Mouse (Mus musculus) heart, postnatal 14 days (tissue): Measurements from ENCODE around the gene Btbd35f21. TPM values are rescaled to one million over a fixed set of nuclear protein-coding genes. Genes with fewer than 3 reads are reported as not detected.
"Not testable (repeated sequence)": the region's sequence is repeated elsewhere in the genome, so short reads cannot be mapped to it uniquely, and the experiment has no call there.

Experiments
- DNase-seq, 2 experiments: peaks; one replicate each; pipeline ENCODE4 v3.0.0; 2021 to 2022
- intact Hi-C: fragments of 180-260 bp; cut with DNase I; formaldehyde crosslinking; loops from one replicate; pipeline ENCODE4 v1.15.1; 2025
- long read RNA-seq, 2 experiments: library from polyadenylated mRNA; stranded (forward); transcript quantifications; one replicate each; pipeline ENCODE4 v2.0.0; 2021
- total RNA-seq, 2 experiments: library from RNA; stranded (reverse); gene quantifications; 2 replicates each; pipeline ENCODE4 v1.2.3; 2021

Gene Btbd35f21
- not detected for total RNA-seq
- long read RNA-seq, experiment 1: 0 reads
- long read RNA-seq, experiment 2: 0 reads

- intact Hi-C loops, DNase-seq: not testable (repeated sequence)
These were observed at the start of gene Btbd35f21 for GRCm38 (mm10) chrX:32725809-32726208. Btbd35f21 (plus strand) TSS chrX:32726109.

Other genes starting within 250 kb of the Btbd35f21 start
- gene Btbd35f1, start 166.1 kb upstream of the Btbd35f21 start, total RNA-seq: not detected
- gene Gm5926, start 75.4 kb upstream of the Btbd35f21 start, total RNA-seq: not detected
- not detected for gene Btbd35f30, start 168.5 kb downstream of the Btbd35f21 start, total RNA-seq
- gene Gm21789, start 215.7 kb downstream of the Btbd35f21 start, total RNA-seq: not detected
- gene Btbd35f5, start 247.8 kb downstream of the Btbd35f21 start, total RNA-seq: not detected